23 mouse cellular contexts compared by ENCODE assay signal in the genomic region with DNA sequence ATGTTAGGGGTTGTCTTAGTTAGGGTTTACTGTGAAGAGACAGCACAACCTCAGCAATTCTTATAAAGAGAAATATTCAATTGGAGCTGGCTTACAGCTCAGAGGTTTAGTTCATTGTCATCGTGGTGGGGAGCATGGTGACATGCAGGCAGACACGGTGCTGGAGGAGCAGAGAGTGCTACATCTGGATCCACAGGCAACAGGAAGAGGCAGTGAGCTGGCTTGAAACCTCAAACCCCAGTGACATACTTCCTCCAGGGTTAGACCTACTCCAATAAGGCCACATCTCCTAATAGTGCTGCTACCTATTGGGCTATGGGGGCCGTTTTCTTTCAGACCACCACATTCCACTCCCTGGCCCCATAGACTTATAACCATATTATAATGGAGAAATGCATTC. TPM values are rescaled to one million over a fixed set of nuclear protein-coding genes. Genes with fewer than 3 reads are reported as not detected.
DNase-seq lines count a peak whose midpoint lies in the region; ATAC-seq and TF ChIP-seq lines count a peak whose summit lies in the region.
"Had no signal": no experiment of that assay in that cellular context is flagged by ENCODE, and none has a peak within 500 bp of the region (broad histone marks: within the 10 kb centered on the region; RNA-seq: fewer than 3 reads in every experiment).

No protein-coding gene starts in this region.

- H3K27ac ChIP-seq in bone marrow macrophage, adult 2 months (ENCODE audit: insufficient read depth, low read depth, low read length), result peak overlapping the region; percentile 50
- H3K27ac ChIP-seq: embryonic facial prominence, embryonic 13.5 days; heart, embryonic 15.5 days; left cerebral cortex, adult 2 months; neural tube, embryonic 13.5 days had no signal

- peaks cover 31% of the 10 kb centered on the region for H3K4me1 ChIP-seq in bone marrow macrophage, adult 2 months (ENCODE audit: control insufficient read depth, insufficient read depth, low read length)
- H3K4me1 ChIP-seq: neural tube, embryonic 13.5 days had no signal

- intact Hi-C loops in gastrocnemius, postnatal 36 days (cut with DNase I), result no loop called here

- no peak overlapping the region for H3K4me3 ChIP-seq in bone marrow macrophage, adult 2 months (ENCODE audit: insufficient read depth, low read length)
- H3K4me3 ChIP-seq: embryonic facial prominence, embryonic 13.5 days; heart, embryonic 15.5 days; left cerebral cortex, adult 2 months; neural tube, embryonic 13.5 days had no signal

- TF ChIP-seq CTCF in bone marrow macrophage, adult 2 months (IDR thresholded peaks at IDR 0.05; ENCODE audit: low read depth, low read length), result no peak

- DNase-seq in CD4-positive, CD25-positive, alpha-beta regulatory T cell, adult 2 months (ENCODE audit: low read depth, low spot score), result peak; percentile 63
- DNase-seq in thymus, postnatal 10 days (ENCODE audit: low spot score in 2 of 2), result peak; percentile 27 to 42
- DNase-seq in gastrocnemius, postnatal 36 days, result no peak
- DNase-seq in cerebellum, postnatal 10 days, result no peak
- DNase-seq in right cerebral cortex, postnatal 10 days (ENCODE audit: low spot score in 2 of 2), result no peak
- DNase-seq: adrenal gland, postnatal 36 days; cerebellum, adult 2 months; forebrain, postnatal 0 days; heart, postnatal 4 days; kidney, adult 2 months; kidney, postnatal 14 days; left cerebral cortex, postnatal 4 days; liver; liver, postnatal 0 days; lung, postnatal 14 days; right cerebral cortex, adult 18-20 months had no signal

- no peak for TF ChIP-seq POLR2A in bone marrow macrophage, adult 2 months (IDR thresholded peaks at IDR 0.05; ENCODE audit: borderline replicate concordance, low read depth, low read length)

- peak; percentile 36 for ATAC-seq in megakaryocyte, adult 5-6 weeks (ENCODE audit: poor library complexity, severe bottlenecking)
- ATAC-seq: hindbrain, embryonic 16.5 days; liver, postnatal 0 days had no signal

RNA-seq across cellular contexts. Expression of a gene that starts 12.1 kb away (rescaled TPM):
- 114 and 120 TPM in 2 replicates for polyA plus RNA-seq in bone marrow macrophage, adult 2 months (2012; ENCODE audit: insufficient read depth, insufficient read length, missing spikeins)
- total RNA-seq in megakaryocyte, adult 5-6 weeks (2015), result 113 and 117 TPM in 2 replicates
- total RNA-seq in megakaryocyte, adult 5-6 weeks (2017), result 114 and 121 TPM in 2 replicates
- 10 to 100 TPM; 17.2 to 21.2 TPM for total RNA-seq in gastrocnemius, postnatal 36 days (2021)

Comparison
In these comparisons a context has a peak if more than half of its experiments do, and no peak if none do; other contexts are left out.
1. DNase-seq: peak in CD4-positive, CD25-positive, alpha-beta regulatory T cell, adult 2 months (single experiment) and thymus, postnatal 10 days (2 of 2); none in gastrocnemius, postnatal 36 days (0 of 2), cerebellum, postnatal 10 days (0 of 2) and right cerebral cortex, postnatal 10 days (0 of 2).
2. RNA of a gene that starts 12.1 kb away (total RNA-seq): 113 to 121 TPM in megakaryocyte, adult 5-6 weeks; 17.2 to 21.2 TPM in gastrocnemius, postnatal 36 days; every median in the first group is over 4 times any median in the second.